Mouse (Mus musculus) hindbrain, postnatal 0 days (tissue): ENCODE measurements at regions not wholly inside any gene's neighbourhood (a gene's known extent, or its start where the extent isn't known, plus 50 kb on each side); places are given as distances from the start of the nearest gene placed in this dataset.

Source experiments
- ATAC-seq: fragments of 200-750 bp; cut with Nextera tagmentation; 2 replicates; pipeline ENCODE4 v1.8.0; 2017; ENCODE audit warnings: mild to moderate bottlenecking, moderate TSS enrichment, moderate library complexity
- DNase-seq: peaks from one replicate; pipeline ENCODE4 v3.0.0-alpha.2; 2015; ENCODE audit warnings: low spot score
- H3K27ac ChIP-seq: fragments of 300-500 bp; sonication (generic); 2 replicates; pipeline ENCODE4 v1.5.1; 2014; ENCODE audit warnings: mild to moderate bottlenecking
- H3K27me3 ChIP-seq: fragments of 300-500 bp; sonication (generic); 2 replicates; pipeline ENCODE4 v1.6.1; 2014; ENCODE audit warnings: low read length, mixed read lengths; ENCODE audit not compliant: insufficient read depth
- H3K36me3 ChIP-seq: fragments of 300-500 bp; sonication (generic); 2 replicates; pipeline ENCODE4 v1.6.1; 2014; ENCODE audit warnings: low read length, mixed read lengths; ENCODE audit not compliant: insufficient read depth
- H3K4me1 ChIP-seq: fragments of 300-500 bp; sonication (generic); 2 replicates; pipeline ENCODE4 v1.6.1; 2014; ENCODE audit warnings: antibody characterized with exemption, low read length, mixed read lengths; ENCODE audit not compliant: insufficient read depth
- H3K4me2 ChIP-seq: fragments of 300-500 bp; sonication (generic); 2 replicates; pipeline ENCODE4 v1.6.1; 2014; ENCODE audit warnings: low read depth, mild to moderate bottlenecking, low read length, moderate library complexity, mixed read lengths
- H3K4me3 ChIP-seq: fragments of 300-500 bp; sonication (generic); 2 replicates; pipeline ENCODE4 v1.5.1; 2014; ENCODE audit warnings: low read length
- H3K9ac ChIP-seq: fragments of 300-500 bp; sonication (generic); replicated peaks from 2 replicates; pipeline ENCODE4 v1.6.1; 2014; ENCODE audit warnings: mild to moderate bottlenecking, low read length, moderate library complexity, mixed read lengths
- H3K9me3 ChIP-seq: fragments of 300-500 bp; sonication (generic); 2 replicates; pipeline ENCODE4 v1.6.1; 2016; ENCODE audit warnings: low read length, mixed read lengths
- CTCF ChIP-seq: IDR thresholded peaks from 2 replicates; pipeline ENCODE4 v1.5.1; 2016; ENCODE audit warnings: antibody characterized with exemption, control low read depth, low read depth
- WGBS: fragments of 180-500 bp; shearing (Covaris S2); extraction: QIAGEN DNeasy Blood & Tissue Kit; methylation state at CpG from one replicate; pipeline ENCODE4 v1.1.7; 2014; 5-methylcytosine and 5-hydroxymethylcytosine counted together

DNA sequence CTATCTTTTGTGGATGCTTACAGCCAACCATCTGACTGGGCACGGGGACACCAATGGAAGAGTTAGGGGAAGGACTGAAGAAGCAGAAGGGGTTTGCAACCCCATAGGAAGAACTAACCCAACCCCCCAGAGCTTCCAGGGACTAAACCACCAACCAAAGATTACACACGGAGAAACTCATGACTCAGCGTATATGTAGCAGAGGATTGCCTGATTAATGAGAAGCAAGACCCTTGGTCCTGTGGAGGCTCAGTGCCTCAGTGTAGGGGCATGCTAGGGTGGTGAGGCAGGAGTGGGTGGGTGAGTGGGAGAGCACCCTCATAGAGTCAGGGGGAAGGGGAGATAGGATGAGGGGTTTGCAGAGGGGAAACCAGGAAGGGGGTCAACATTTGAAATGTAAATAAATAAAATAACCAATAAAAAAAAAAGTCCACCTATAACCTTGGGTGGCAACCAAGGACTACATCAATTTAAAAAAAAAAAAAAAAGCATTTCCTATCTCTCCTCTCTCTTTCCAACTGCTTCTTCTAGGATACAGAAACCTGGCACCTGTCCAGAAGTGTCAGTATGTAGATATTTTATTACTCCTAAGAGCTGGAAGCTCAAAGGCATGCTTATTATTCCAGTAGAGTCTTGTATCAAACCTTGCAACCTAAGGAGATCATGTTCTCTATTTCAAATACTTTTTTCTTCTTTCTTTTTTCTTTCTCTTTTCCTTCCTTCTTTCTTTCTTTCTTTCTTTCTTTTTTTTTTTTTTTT, 159.7 kb downstream of the Nr4a2 start:
- Histone ChIP-seq H3K4me2 (no peak overlapping the region), H3K27me3 (no peaks in the 10 kb centered on the region), H3K9me3 (no peaks in the 10 kb centered on the region), H3K36me3 (no peaks in the 10 kb centered on the region), H3K4me3 (no peak overlapping the region), H3K4me1 (no peaks in the 10 kb centered on the region), H3K9ac (no peak overlapping the region), H3K27ac (no peak overlapping the region)
- no peak for TF ChIP-seq CTCF
- DNase-seq (peak; percentile 20), ATAC-seq (no peak)
- 85% methylated on average over 3 of the region's 3 CpGs for whole genome bisulfite sequencing

GRCm38 (mm10) chr2:56959695-56960094, 164.1 kb downstream of the Nr4a2 start:
- H3K9me3 ChIP-seq = no peaks in the 10 kb centered on the region

DNA sequence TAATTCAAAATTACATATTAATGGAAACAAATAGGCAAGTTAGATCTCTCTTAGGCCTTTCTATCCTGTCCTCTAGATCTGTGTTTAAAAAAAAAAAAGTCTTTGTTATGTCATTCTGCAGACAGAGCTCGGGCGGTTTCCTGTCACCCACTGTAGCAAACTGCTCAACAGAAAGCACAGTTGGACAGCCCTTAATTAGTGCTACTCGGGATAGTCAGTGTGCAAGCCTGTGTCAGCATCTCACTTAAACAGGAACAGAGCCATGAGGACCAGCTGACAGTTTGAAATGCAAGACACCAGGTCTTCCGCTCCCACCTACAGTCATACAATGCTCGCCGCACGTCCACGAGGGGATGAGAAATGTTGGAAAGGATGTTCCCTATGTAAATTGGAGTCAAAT, 170.5 kb downstream of the Nr4a2 start:
- 76% methylated on average over 8 of the region's 8 CpGs for WGBS
- Histone ChIP-seq H3K4me3 (no peak overlapping the region), H3K9ac (no peak overlapping the region), H3K9me3 (no peaks in the 10 kb centered on the region), H3K36me3 (no peaks in the 10 kb centered on the region), H3K4me1 (no peaks in the 10 kb centered on the region), H3K4me2 (no peak overlapping the region), H3K27ac (no peak overlapping the region), H3K27me3 (no peaks in the 10 kb centered on the region)
- no peak for TF ChIP-seq CTCF
- ATAC-seq (no peak), DNase-seq (no peak)

More at GRCm38 (mm10) chr2:56959695-56960094, 164.1 kb downstream of the Nr4a2 start:
- ATAC-seq (no peak), DNase-seq (peak; percentile 8)
- TF ChIP-seq CTCF = no peak
- Histone ChIP-seq H3K27me3 (no peaks in the 10 kb centered on the region), H3K4me1 (no peaks in the 10 kb centered on the region), H3K9ac (no peak overlapping the region), H3K4me2 (peak overlapping the region; percentile 13; the same call in 1 of the 2 replicates), H3K4me3 (no peak overlapping the region), H3K36me3 (no peaks in the 10 kb centered on the region), H3K27ac (no peak overlapping the region)
- 34% methylated on average over 4 of the region's 4 CpGs for WGBS

DNA sequence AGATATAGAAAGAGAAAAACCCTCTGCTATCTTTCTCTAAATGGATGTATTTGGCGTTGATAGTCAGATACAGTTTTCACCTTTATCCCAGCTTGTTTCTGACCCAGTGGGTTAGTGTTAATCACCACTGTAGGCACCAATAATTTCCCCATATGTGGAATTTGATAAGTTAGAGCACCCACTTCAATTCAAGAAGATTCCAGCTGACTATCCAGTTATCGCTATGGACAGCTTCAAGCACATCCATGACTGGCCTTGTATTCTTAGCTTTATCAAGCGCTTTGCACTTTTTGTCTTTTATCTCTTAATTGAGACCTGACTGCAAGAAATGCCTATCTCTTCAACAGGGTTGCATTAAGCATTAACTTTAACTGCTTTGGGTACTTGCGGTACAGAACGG, 211.3 kb downstream of the Nr4a2 start:
- no peak overlapping the region for H3K4me3 ChIP-seq

GRCm38 (mm10) chr2:56909096-56909865, 214.5 kb downstream of the Nr4a2 start:
- no peaks in the 10 kb centered on the region for H3K27me3 ChIP-seq
- no peak overlapping the region for H3K27ac ChIP-seq
- no peaks in the 10 kb centered on the region for H3K4me1 ChIP-seq
- WGBS = 83% methylated on average over 2 of the region's 2 CpGs
- no peaks in the 10 kb centered on the region for H3K9me3 ChIP-seq
- H3K4me2 ChIP-seq = no peak overlapping the region
- H3K9ac ChIP-seq = no peak overlapping the region
- H3K4me3 ChIP-seq = no peak overlapping the region
- TF ChIP-seq CTCF = no peak
- no peak for ATAC-seq
- DNase-seq = no peak
- no peaks in the 10 kb centered on the region for H3K36me3 ChIP-seq

More for the DNA sequence above, 211.3 kb downstream of the Nr4a2 start:
- H3K4me1 ChIP-seq = no peaks in the 10 kb centered on the region
- no peak overlapping the region for H3K4me2 ChIP-seq
- no peaks in the 10 kb centered on the region for H3K27me3 ChIP-seq
- ATAC-seq = no peak
- H3K9ac ChIP-seq = no peak overlapping the region
- H3K27ac ChIP-seq = no peak overlapping the region
- DNase-seq = no peak
- no peaks in the 10 kb centered on the region for H3K36me3 ChIP-seq
- no peak for TF ChIP-seq CTCF
- WGBS = 90% methylated on average over 5 of the region's 5 CpGs
- H3K9me3 ChIP-seq = no peaks in the 10 kb centered on the region

DNA sequence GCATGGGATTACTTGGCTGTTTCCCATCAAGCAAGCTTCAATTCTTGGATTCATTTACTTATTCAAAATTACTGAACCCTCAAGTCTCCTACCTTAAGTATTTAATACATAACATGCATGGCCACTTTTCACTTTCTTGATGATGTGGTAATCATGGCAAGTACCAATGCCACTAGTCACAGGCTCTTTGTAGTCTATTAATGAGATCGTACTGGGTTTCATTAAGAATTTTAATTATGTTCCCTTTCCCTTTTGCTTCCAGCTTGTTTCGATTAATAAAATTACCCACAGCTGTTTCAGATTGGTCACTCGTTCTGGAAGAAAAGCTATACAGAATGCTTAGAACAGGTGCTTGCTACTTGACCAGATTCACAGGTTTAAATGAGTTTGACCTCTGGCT, 238.6 kb downstream of the Nr4a2 start:
- no peaks in the 10 kb centered on the region for H3K4me1 ChIP-seq
- ATAC-seq (no peak), DNase-seq (no peak)
- H3K4me2 ChIP-seq = no peak overlapping the region
- 63% methylated on average over 3 of the region's 3 CpGs for WGBS
- no peak overlapping the region for H3K9ac ChIP-seq
- H3K27ac ChIP-seq = no peak overlapping the region
- no peak overlapping the region for H3K4me3 ChIP-seq
- H3K36me3 ChIP-seq = no peaks in the 10 kb centered on the region
- H3K9me3 ChIP-seq = no peaks in the 10 kb centered on the region
- H3K27me3 ChIP-seq = no peaks in the 10 kb centered on the region
- TF ChIP-seq CTCF = no peak

GRCm38 (mm10) chr2:56860776-56861175, 263.0 kb downstream of the Nr4a2 start:
- DNase-seq (no peak), ATAC-seq (no peak)
- Histone ChIP-seq H3K4me2 (no peak overlapping the region), H3K4me3 (no peak overlapping the region), H3K27me3 (no peaks in the 10 kb centered on the region), H3K4me1 (no peaks in the 10 kb centered on the region), H3K9me3 (no peaks in the 10 kb centered on the region), H3K36me3 (no peaks in the 10 kb centered on the region), H3K27ac (no peak overlapping the region), H3K9ac (no peak overlapping the region)
- 55% methylated on average over 2 of the region's 2 CpGs for WGBS
- no peak for TF ChIP-seq CTCF
